Mouse (Mus musculus) CH12.LX (cell line): ENCODE measurements at regions not wholly inside any gene's neighbourhood (a gene's known extent, or its start where the extent isn't known, plus 50 kb on each side); places are given as distances from the start of the nearest gene placed in this dataset.

Experiments used
- DNase-seq: peaks from one replicate; pipeline ENCODE4 v3.0.0-alpha.2; 2013; ENCODE audit errors: extremely low read depth
- H3K27ac ChIP-seq: 2 replicates; pipeline ENCODE4 v1.5.1; 2012; ENCODE audit warnings: low read depth, mild to moderate bottlenecking, control low read depth, moderate library complexity; ENCODE audit not compliant: insufficient read depth
- H3K27me3 ChIP-seq: replicated peaks from 2 replicates; pipeline ENCODE3; 2012; ENCODE audit warnings: inconsistent platforms
- H3K36me3 ChIP-seq, 2 experiments: replicated peaks in 1 of 2; 2 replicates each; pipeline versions ENCODE3 to v1.6.1; 2012; ENCODE audit warnings: inconsistent platforms in 1 of 2, low read length in 1 of 2, mild to moderate bottlenecking in 1 of 2, mixed read lengths in 1 of 2, moderate library complexity in 1 of 2; ENCODE audit not compliant: control insufficient read depth in 1 of 2, insufficient read depth in 1 of 2
- H3K4me1 ChIP-seq, 2 experiments: 2 replicates each; pipeline ENCODE4 v1.6.1; 2012; ENCODE audit warnings: inconsistent platforms in 1 of 2, moderate library complexity in 1 of 2; ENCODE audit not compliant: insufficient read depth in 2 of 2, control insufficient read depth in 1 of 2
- H3K4me2 ChIP-seq: 2 replicates; pipeline ENCODE4 v1.6.1; 2012; ENCODE audit warnings: low read depth, mild to moderate bottlenecking, control low read depth; ENCODE audit not compliant: poor library complexity, insufficient read depth, severe bottlenecking
- H3K4me3 ChIP-seq, 3 experiments: fragments of 150-350 bp in 1 of 3; sonication (generic) in 1 of 3; replicated peaks in 1 of 3; 2 replicates each; pipeline versions ENCODE3 to v1.5.1; 2011 to 2012; ENCODE audit warnings: low read depth in 2 of 3, low read length in 2 of 3, mild to moderate bottlenecking in 2 of 3, moderate library complexity in 2 of 3, control low read depth in 1 of 3, improper control_type of control experiment in 1 of 3, inconsistent platforms in 1 of 3, mixed read lengths in 1 of 3; ENCODE audit not compliant: poor library complexity in 1 of 3
- H3K79me2 ChIP-seq: replicated peaks from 2 replicates; pipeline ENCODE4 v1.6.1; 2012; ENCODE audit warnings: mild to moderate bottlenecking, moderate library complexity; ENCODE audit not compliant: control insufficient read depth, poor library complexity, insufficient read depth, severe bottlenecking; ENCODE audit errors: extremely low read depth
- H3K9ac ChIP-seq: 2 replicates; pipeline ENCODE4 v1.6.1; 2012; ENCODE audit warnings: low read depth, mild to moderate bottlenecking, control low read depth, moderate library complexity; ENCODE audit not compliant: insufficient read depth
- H3K9me3 ChIP-seq: replicated peaks from 2 replicates; pipeline ENCODE3; 2012; ENCODE audit warnings: low read length, inconsistent platforms, mixed read lengths
- BHLHE40 ChIP-seq: IDR thresholded peaks from 2 replicates; pipeline ENCODE4 v1.6.1; 2011; ENCODE audit warnings: mild to moderate bottlenecking, low read depth, low read length, improper control_type of control experiment
- CHD1 ChIP-seq: IDR thresholded peaks from 2 replicates; pipeline ENCODE4 v1.6.1; 2012; ENCODE audit warnings: low read depth, low read length, improper control_type of control experiment, inconsistent platforms
- CTCF ChIP-seq, 2 experiments: IDR thresholded peaks in 1 of 2; conservative IDR thresholded peaks in 1 of 2; 2 replicates each; pipeline ENCODE4 v1.5.1; 2011 to 2012; ENCODE audit warnings: low read depth in 2 of 2, low read length in 2 of 2, improper control_type of control experiment in 1 of 2, inconsistent platforms in 1 of 2, mild to moderate bottlenecking in 1 of 2, moderate library complexity in 1 of 2
- E2F4 ChIP-seq: IDR thresholded peaks from 2 replicates; pipeline ENCODE4 v1.6.1; 2011; ENCODE audit warnings: low read depth, low read length, improper control_type of control experiment; ENCODE audit not compliant: insufficient replicate concordance
- EP300 ChIP-seq: IDR thresholded peaks from 2 replicates; pipeline ENCODE4 v1.6.1; 2011; ENCODE audit warnings: low read length, improper control_type of control experiment
- ETS1 ChIP-seq: conservative IDR thresholded peaks from 2 replicates; pipeline ENCODE4 v1.6.1; 2012; ENCODE audit warnings: low read depth, mild to moderate bottlenecking, inconsistent platforms, low read length, improper control_type of control experiment, moderate library complexity
- GABPA ChIP-seq: IDR thresholded peaks from 2 replicates; pipeline ENCODE4 v1.6.1; 2012; ENCODE audit warnings: low read depth, low read length, improper control_type of control experiment, inconsistent platforms; ENCODE audit not compliant: insufficient replicate concordance
- HCFC1 ChIP-seq: IDR thresholded peaks from 2 replicates; pipeline ENCODE4 v1.6.1; 2012; ENCODE audit warnings: low read depth, mild to moderate bottlenecking, inconsistent platforms, low read length, improper control_type of control experiment
- IRF4 ChIP-seq: IDR thresholded peaks from 2 replicates; pipeline ENCODE4 v1.6.1; 2014; ENCODE audit warnings: low read depth, mild to moderate bottlenecking, inconsistent platforms, low read length, improper control_type of control experiment
- JUN ChIP-seq: IDR thresholded peaks from 2 replicates; pipeline ENCODE4 v1.6.1; 2011; ENCODE audit warnings: low read depth, mild to moderate bottlenecking, low read length, improper control_type of control experiment, moderate library complexity; ENCODE audit not compliant: insufficient read depth
- KAT2A ChIP-seq: IDR thresholded peaks from 2 replicates; pipeline ENCODE4 v1.6.1; 2012; ENCODE audit warnings: low read length, improper control_type of control experiment, inconsistent platforms; ENCODE audit not compliant: insufficient replicate concordance
- MAFK ChIP-seq: IDR thresholded peaks from 2 replicates; pipeline ENCODE4 v1.6.1; 2011; ENCODE audit warnings: low read length, improper control_type of control experiment; ENCODE audit not compliant: insufficient replicate concordance
- MAZ ChIP-seq: IDR thresholded peaks from 2 replicates; pipeline ENCODE4 v1.6.1; 2012; ENCODE audit warnings: low read depth, mild to moderate bottlenecking, inconsistent platforms, low read length, improper control_type of control experiment, moderate library complexity
- MEF2A ChIP-seq: IDR thresholded peaks from 2 replicates; pipeline ENCODE4 v1.6.1; 2014; ENCODE audit warnings: low read depth, mild to moderate bottlenecking, inconsistent platforms, low read length, improper control_type of control experiment, borderline replicate concordance
- MXI1 ChIP-seq: IDR thresholded peaks from 2 replicates; pipeline ENCODE4 v1.6.1; 2011; ENCODE audit warnings: mild to moderate bottlenecking, low read depth, low read length, improper control_type of control experiment
- MYC ChIP-seq: IDR thresholded peaks from 2 replicates; pipeline ENCODE4 v1.6.1; 2011; ENCODE audit warnings: low read depth, mild to moderate bottlenecking, improper control_type of control experiment, low read length
- POLR2AphosphoS2 ChIP-seq: IDR thresholded peaks from 2 replicates; pipeline ENCODE4 v1.6.1; 2011; ENCODE audit warnings: low read depth, low read length, improper control_type of control experiment
- RAD21 ChIP-seq: IDR thresholded peaks from 2 replicates; pipeline ENCODE4 v1.6.1; 2011; ENCODE audit warnings: low read depth, mild to moderate bottlenecking, low read length, improper control_type of control experiment, moderate library complexity
- RCOR1 ChIP-seq: conservative IDR thresholded peaks from 2 replicates; pipeline ENCODE4 v1.6.1; 2012; ENCODE audit warnings: low read depth, mild to moderate bottlenecking, inconsistent platforms, low read length, improper control_type of control experiment
- SIN3A ChIP-seq: IDR thresholded peaks from 2 replicates; pipeline ENCODE4 v1.6.1; 2012; ENCODE audit warnings: low read length, improper control_type of control experiment, inconsistent platforms
- SMC3 ChIP-seq: IDR thresholded peaks from 2 replicates; pipeline ENCODE4 v1.6.1; 2011; ENCODE audit warnings: low read depth, low read length, improper control_type of control experiment
- TBP ChIP-seq: conservative IDR thresholded peaks from 2 replicates; pipeline ENCODE4 v1.6.1; 2011; ENCODE audit warnings: low read depth, low read length, improper control_type of control experiment
- USF1 ChIP-seq: IDR thresholded peaks from 2 replicates; pipeline ENCODE4 v1.6.1; 2014; ENCODE audit warnings: low read depth, mild to moderate bottlenecking, inconsistent platforms, low read length, improper control_type of control experiment
- USF2 ChIP-seq: conservative IDR thresholded peaks from 2 replicates; pipeline ENCODE4 v1.6.1; 2011; ENCODE audit warnings: low read depth, low read length, improper control_type of control experiment
- ZC3H11A ChIP-seq: IDR thresholded peaks from 2 replicates; pipeline ENCODE4 v1.6.1; 2012; ENCODE audit warnings: low read depth, mild to moderate bottlenecking, inconsistent platforms, low read length, improper control_type of control experiment
- ZKSCAN1 ChIP-seq: IDR thresholded peaks from 2 replicates; pipeline ENCODE4 v1.6.1; 2012; ENCODE audit warnings: low read depth, inconsistent platforms, low read length, improper control_type of control experiment, borderline replicate concordance
- ZMIZ1 ChIP-seq: IDR thresholded peaks from 2 replicates; pipeline ENCODE4 v1.6.1; 2012; ENCODE audit warnings: low read depth, mild to moderate bottlenecking, inconsistent platforms, low read length, improper control_type of control experiment
- ZNF384 ChIP-seq: IDR thresholded peaks from 2 replicates; pipeline ENCODE4 v1.6.1; 2012; ENCODE audit warnings: low read depth, low read length, improper control_type of control experiment, inconsistent platforms
- dilution Hi-C: fragments of 300-500 bp; cut with MboI; formaldehyde crosslinking; loops from 2 replicates; pipeline ENCODE4 v1.14.3; 2020; ENCODE audit warnings: low sequenced_read_pairs; ENCODE audit not compliant: extremely low pct_unique_long_range_greater_than_20kb, extremely low pct_ligation_motif_present
- in situ Hi-C: fragments of 300-500 bp; cut with MboI; formaldehyde crosslinking; loops from 3 replicates; pipeline ENCODE4 v1.14.3; 2019; ENCODE audit warnings: low sequenced_read_pairs, low pct_ligation_motif_present, low pct_unique_long_range_greater_than_20kb, mixed read lengths

GRCm38 (mm10) chr14:71095661-71096422 lies 496.2 kb upstream of the Fam160b2 start:
- Histone ChIP-seq H3K27me3 (peaks cover 13% of the 10 kb centered on the region), H3K79me2 (no peaks in the 10 kb centered on the region)
- no peak for TF ChIP-seq CTCF (conservative IDR thresholded peaks at IDR 0.05 in 1 of 2, IDR thresholded peaks at IDR 0.05 in 1 of 2; ENCODE audit: low read depth in 2 of 2, low read length in 2 of 2)
- TF ChIP-seq MEF2A: no peak
- TF ChIP-seq RCOR1: no peak
- no peak for TF ChIP-seq KAT2A
- no peak for TF ChIP-seq CHD1
- no peak for TF ChIP-seq ZMIZ1
- TF ChIP-seq ETS1: no peak
- TF ChIP-seq USF1: no peak
- TF ChIP-seq POLR2AphosphoS2: no peak
- no peak for TF ChIP-seq ZC3H11A
- TF ChIP-seq MYC: no peak
- no peak for TF ChIP-seq GABPA
- no peak for TF ChIP-seq MAZ
- TF ChIP-seq E2F4: no peak
- no peak for TF ChIP-seq SIN3A
- TF ChIP-seq IRF4: no peak
- TF ChIP-seq RAD21: no peak
- no peak for TF ChIP-seq ZKSCAN1
- no peak for TF ChIP-seq MAFK
- TF ChIP-seq, all 38 proteins: peak for 0
- DNase-seq: no peak
- Histone ChIP-seq H3K4me1 (no peaks in the 10 kb centered on the region), H3K27ac (no peak overlapping the region), H3K4me3 (no peak overlapping the region), H3K9ac (no peak overlapping the region), H3K9me3 (peaks cover 8% of the 10 kb centered on the region), H3K4me2 (no peak overlapping the region), H3K36me3 (no peaks in the 10 kb centered on the region)
- dilution Hi-C loops: no loop called here
- in situ Hi-C loops: no loop called here

- TF ChIP-seq MXI1 (no peak), EP300 (no peak), CHD1 (no peak), KAT2A (no peak), HCFC1 (no peak), MYC (no peak), GABPA (no peak), ZMIZ1 (no peak), BHLHE40 (no peak), USF1 (no peak), SMC3 (no peak), ZNF384 (no peak), RAD21 (no peak), ZC3H11A (no peak), JUN (no peak), USF2 (no peak), MEF2A (no peak), TBP (no peak)
- H3K36me3 ChIP-seq: no peaks in the 10 kb centered on the region
- H3K79me2 ChIP-seq: no peaks in the 10 kb centered on the region
- H3K4me1 ChIP-seq: no peaks in the 10 kb centered on the region
- H3K9ac ChIP-seq: no peak overlapping the region
- no peak overlapping the region for H3K4me2 ChIP-seq
- no peak overlapping the region for H3K27ac ChIP-seq
- DNase-seq: no peak
- H3K9me3 ChIP-seq: peaks cover 8% of the 10 kb centered on the region
- H3K27me3 ChIP-seq: peaks cover 16% of the 10 kb centered on the region
- dilution Hi-C loops: no loop called here
- in situ Hi-C loops: no loop called here
- no peak overlapping the region for H3K4me3 ChIP-seq
Observed at GRCm38 (mm10) chr14:71092626-71093326, 493.1 kb upstream of the Fam160b2 start.
